Mouse (Mus musculus) stomach, postnatal 0 days (tissue): ENCODE data around the gene Otop1. TPM values are rescaled to one million over a fixed set of nuclear protein-coding genes. Genes with fewer than 3 reads are reported as not detected.

ENCODE experiments used
- ATAC-seq: fragments of 200-750 bp; cut with Nextera tagmentation; 2 replicates; pipeline ENCODE4 v1.8.0; 2017; ENCODE audit not compliant: low FRiP score, low TSS enrichment
- DNase-seq: peaks from one replicate; pipeline ENCODE4 v3.0.0-alpha.2; 2016; ENCODE audit warnings: low spot score
- H3K27ac ChIP-seq: fragments of 300-500 bp; sonication (generic); replicated peaks from 2 replicates; pipeline ENCODE4 v1.5.1; 2014; ENCODE audit warnings: mild to moderate bottlenecking, control low read depth
- H3K27me3 ChIP-seq: fragments of 300-500 bp; sonication (generic); 2 replicates; pipeline ENCODE4 v1.6.1; 2014; ENCODE audit warnings: low read length; ENCODE audit not compliant: control insufficient read depth, insufficient read depth
- H3K36me3 ChIP-seq: fragments of 300-500 bp; sonication (generic); 2 replicates; pipeline ENCODE4 v1.6.1; 2014; ENCODE audit warnings: low read length, mixed read lengths; ENCODE audit not compliant: control insufficient read depth, insufficient read depth
- H3K4me1 ChIP-seq: fragments of 300-500 bp; sonication (generic); replicated peaks from 2 replicates; pipeline ENCODE4 v1.6.1; 2014; ENCODE audit warnings: antibody characterized with exemption; ENCODE audit not compliant: control insufficient read depth, insufficient read depth
- H3K4me2 ChIP-seq: fragments of 300-500 bp; sonication (generic); replicated peaks from 2 replicates; pipeline ENCODE4 v1.6.1; 2014; ENCODE audit warnings: low read depth, mild to moderate bottlenecking, control low read depth, moderate library complexity
- H3K4me3 ChIP-seq: fragments of 300-500 bp; sonication (generic); 2 replicates; pipeline ENCODE4 v1.5.1; 2014; ENCODE audit warnings: low read depth, low read length, control low read depth
- H3K9ac ChIP-seq: fragments of 300-500 bp; sonication (generic); 2 replicates; pipeline ENCODE4 v1.6.1; 2014; ENCODE audit warnings: mild to moderate bottlenecking, low read length, control low read depth, mixed read lengths
- H3K9me3 ChIP-seq: fragments of 300-500 bp; sonication (generic); 2 replicates; pipeline ENCODE4 v1.6.1; 2016; ENCODE audit warnings: low read length; ENCODE audit not compliant: control insufficient read depth
- CTCF ChIP-seq: IDR thresholded peaks from 2 replicates; pipeline ENCODE4 v1.5.1; 2016; ENCODE audit warnings: antibody characterized with exemption, low read depth, mild to moderate bottlenecking, moderate library complexity
- EP300 ChIP-seq: optimal IDR thresholded peaks from 2 replicates; pipeline ENCODE3; 2016; ENCODE audit warnings: antibody characterized with exemption
- WGBS: fragments of 180-500 bp; shearing (Covaris S2); extraction: QIAGEN DNeasy Blood & Tissue Kit; methylation state at CpG from one replicate; pipeline ENCODE4 v1.1.7; 2014; 5-methylcytosine and 5-hydroxymethylcytosine counted together
- polyA plus RNA-seq: library from polyadenylated mRNA; unstranded; fragments of >200 nt; fragmentation: Nextera tagmentation; extraction: Ambion mirVana; gene quantifications from 2 replicates; pipeline ENCODE4 v1.2.1, GENCODE M21; 2015

Gene Otop1
- polyA plus RNA-seq, 1 experiment from 2014 or later, result 0.05 TPM

GRCm38 (mm10) chr5:38255195-38255594, 20.6 kb upstream of the Otop1 start:
- WGBS, result 35% methylated on average over 4 of the region's 4 CpGs
- H3K27ac ChIP-seq, result no peak overlapping the region
- no peaks in the 10 kb centered on the region for H3K9me3 ChIP-seq
- no peak overlapping the region for H3K4me2 ChIP-seq
- H3K4me1 ChIP-seq, result no peaks in the 10 kb centered on the region
- H3K9ac ChIP-seq, result no peak overlapping the region
- H3K27me3 ChIP-seq, result no peaks in the 10 kb centered on the region
- TF ChIP-seq EP300 (no peak), CTCF (peak; percentile 55)
- DNase-seq, result no peak
- no peak overlapping the region for H3K4me3 ChIP-seq
- no peaks in the 10 kb centered on the region for H3K36me3 ChIP-seq
- ATAC-seq, result no peak

- 74% methylated on average over 3 of the region's 3 CpGs for WGBS
- TF ChIP-seq CTCF, result no peak
- no peak for TF ChIP-seq EP300
- H3K9me3 ChIP-seq, result no peaks in the 10 kb centered on the region
- no peak overlapping the region for H3K4me2 ChIP-seq
- no peaks in the 10 kb centered on the region for H3K27me3 ChIP-seq
- H3K27ac ChIP-seq, result no peak overlapping the region
- no peaks in the 10 kb centered on the region for H3K4me1 ChIP-seq
- ATAC-seq, result no peak
- H3K4me3 ChIP-seq, result no peak overlapping the region
- no peaks in the 10 kb centered on the region for H3K36me3 ChIP-seq
- DNase-seq, result no peak
- H3K9ac ChIP-seq, result no peak overlapping the region
Measured at GRCm38 (mm10) chr5:38255644-38256043, 20.1 kb upstream of the Otop1 start.

GRCm38 (mm10) chr5:38256551-38256950, 19.2 kb upstream of the Otop1 start:
- TF ChIP-seq EP300 (no peak), CTCF (no peak)
- DNase-seq, result no peak
- Histone ChIP-seq H3K36me3 (no peaks in the 10 kb centered on the region), H3K27me3 (no peaks in the 10 kb centered on the region), H3K4me1 (no peaks in the 10 kb centered on the region; the same call in 1 of the 2 replicates), H3K4me3 (no peak overlapping the region), H3K9me3 (no peaks in the 10 kb centered on the region), H3K4me2 (no peak overlapping the region), H3K9ac (no peak overlapping the region), H3K27ac (no peak overlapping the region)
- no peak for ATAC-seq
- 87% methylated on average over 1 of the region's 1 CpGs for WGBS

- no peaks in the 10 kb centered on the region for H3K9me3 ChIP-seq
- H3K36me3 ChIP-seq, result no peaks in the 10 kb centered on the region; the same call in 1 of the 2 replicates
- TF ChIP-seq CTCF (no peak), EP300 (no peak)
- no peaks in the 10 kb centered on the region for H3K27me3 ChIP-seq
- H3K4me3 ChIP-seq, result no peak overlapping the region
- ATAC-seq (no peak), DNase-seq (no peak)
- H3K9ac ChIP-seq, result no peak overlapping the region
- 80% methylated on average over 8 of the region's 8 CpGs for WGBS
- H3K4me1 ChIP-seq, result no peaks in the 10 kb centered on the region; the same call in 1 of the 2 replicates
- H3K4me2 ChIP-seq, result no peak overlapping the region
- H3K27ac ChIP-seq, result no peak overlapping the region
Measured at GRCm38 (mm10) chr5:38258034-38258772, 17.6 kb upstream of the Otop1 start.

- no peak overlapping the region for H3K9ac ChIP-seq
- WGBS, result 90% methylated on average over 5 of the region's 5 CpGs
- no peaks in the 10 kb centered on the region for H3K9me3 ChIP-seq
- ATAC-seq (no peak), DNase-seq (no peak)
- no peaks in the 10 kb centered on the region for H3K27me3 ChIP-seq
- H3K36me3 ChIP-seq, result no peaks in the 10 kb centered on the region; the same call in 1 of the 2 replicates
- no peak overlapping the region for H3K4me3 ChIP-seq
- H3K27ac ChIP-seq, result no peak overlapping the region
- TF ChIP-seq CTCF (no peak), EP300 (no peak)
- no peaks in the 10 kb centered on the region; the same call in 1 of the 2 replicates for H3K4me1 ChIP-seq
- H3K4me2 ChIP-seq, result no peak overlapping the region
Measured at GRCm38 (mm10) chr5:38258773-38259146, 17.0 kb upstream of the Otop1 start.

- Histone ChIP-seq H3K36me3 (peaks cover 3% of the 10 kb centered on the region; the same call in 1 of the 2 replicates), H3K9ac (peak overlapping the region; percentile 78), H3K9me3 (no peaks in the 10 kb centered on the region), H3K4me3 (peak overlapping the region; percentile 71), H3K27me3 (no peaks in the 10 kb centered on the region), H3K27ac (peak overlapping the region; percentile 89), H3K4me1 (no peaks in the 10 kb centered on the region; the same call in 1 of the 2 replicates), H3K4me2 (peak overlapping the region; percentile 85)
- TF ChIP-seq CTCF (no peak), EP300 (no peak)
- ATAC-seq (no peak), DNase-seq (no peak)
- 39% methylated on average over 9 of the region's 9 CpGs for WGBS
Measured at GRCm38 (mm10) chr5:38259455-38260106, 16.2 kb upstream of the Otop1 start.
